Mouse (Mus musculus): ENCODE data around the gene Ccdc157. TPM values are rescaled to one million over a fixed set of nuclear protein-coding genes. Genes with fewer than 3 reads are reported as not detected.
"Not testable (repeated sequence)": the region's sequence is repeated elsewhere in the genome, so short reads cannot be mapped to it uniquely, and the experiment has no call there.

The Ccdc157 gene
- polyA plus RNA-seq, 1 experiment from 2014 or later: 6.6 TPM

- Histone ChIP-seq H3K27me3 (ENCODE audit: insufficient read depth, low read length) (no peaks in the 10 kb centered on the region), H3K4me1 (ENCODE audit: insufficient read depth) (peaks cover 8% of the 10 kb centered on the region; the same call in 1 of the 2 replicates), H3K4me3 (ENCODE audit: low read depth, low read length) (no peak overlapping the region), H3K9me3 (ENCODE audit: low read depth, low read length) (no peaks in the 10 kb centered on the region), H3K4me2 (no peak overlapping the region), H3K9ac (no peak overlapping the region), H3K27ac (ENCODE audit: low read depth) (no peak overlapping the region), H3K36me3 (ENCODE audit: insufficient read depth) (peaks cover 18% of the 10 kb centered on the region)
- ATAC-seq (ENCODE audit: insufficient read depth) (no peak), DNase-seq (peak; percentile 36)
- 51% methylated on average over 3 of the region's 3 CpGs for WGBS
- peak; percentile 63 for TF ChIP-seq CTCF (IDR thresholded peaks at IDR 0.05; ENCODE audit: low read depth)
Measured at GRCm38 (mm10) chr11:4133450-4133849, 26.6 kb downstream of the Ccdc157 start.

GRCm38 (mm10) chr11:4128461-4128860 lies 31.6 kb downstream of the Ccdc157 start:
- not testable (repeated sequence) for H3K4me1 ChIP-seq (ENCODE audit: insufficient read depth); H3K9ac ChIP-seq; H3K27me3 ChIP-seq (ENCODE audit: insufficient read depth, low read length); H3K9me3 ChIP-seq (ENCODE audit: low read depth, low read length); H3K4me2 ChIP-seq; H3K36me3 ChIP-seq (ENCODE audit: insufficient read depth); ATAC-seq (ENCODE audit: insufficient read depth); H3K27ac ChIP-seq (ENCODE audit: low read depth); H3K4me3 ChIP-seq (ENCODE audit: low read depth, low read length); DNase-seq
- 84% methylated on average over 4 of the region's 4 CpGs for WGBS

GRCm38 (mm10) chr11:4127059-4127458 lies 33.0 kb downstream of the Ccdc157 start:
- H3K4me1 ChIP-seq (ENCODE audit: insufficient read depth): no peaks in the 10 kb centered on the region
- no peak for ATAC-seq (ENCODE audit: insufficient read depth)
- no peak overlapping the region for H3K4me3 ChIP-seq (ENCODE audit: low read depth, low read length)
- no peak for DNase-seq
- TF ChIP-seq CTCF (IDR thresholded peaks at IDR 0.05; ENCODE audit: low read depth): no peak; the same call in 1 of the 2 replicates
- H3K36me3 ChIP-seq (ENCODE audit: insufficient read depth): no peaks in the 10 kb centered on the region
- H3K4me2 ChIP-seq: no peak overlapping the region
- H3K9me3 ChIP-seq (ENCODE audit: low read depth, low read length): no peaks in the 10 kb centered on the region
- H3K27me3 ChIP-seq (ENCODE audit: insufficient read depth, low read length): no peaks in the 10 kb centered on the region
- H3K27ac ChIP-seq (ENCODE audit: low read depth): no peak overlapping the region
- H3K9ac ChIP-seq: no peak overlapping the region
- 95% methylated on average over 1 of the region's 1 CpGs for WGBS

- no peaks in the 10 kb centered on the region for H3K36me3 ChIP-seq (ENCODE audit: insufficient read depth)
- 60% methylated on average over 5 of the region's 5 CpGs for WGBS
- H3K4me1 ChIP-seq (ENCODE audit: insufficient read depth): no peaks in the 10 kb centered on the region; the same call in 1 of the 2 replicates
- H3K27me3 ChIP-seq (ENCODE audit: insufficient read depth, low read length): peaks cover 3% of the 10 kb centered on the region; the same call in 1 of the 2 replicates
- H3K27ac ChIP-seq (ENCODE audit: low read depth): no peak overlapping the region
- no peak overlapping the region for H3K4me2 ChIP-seq
- ATAC-seq (ENCODE audit: insufficient read depth) (no peak), DNase-seq (peak; percentile 56)
- no peak overlapping the region for H3K9ac ChIP-seq
- no peak overlapping the region for H3K4me3 ChIP-seq (ENCODE audit: low read depth, low read length)
- TF ChIP-seq CTCF (IDR thresholded peaks at IDR 0.05; ENCODE audit: low read depth): peak; percentile 73
- H3K9me3 ChIP-seq (ENCODE audit: low read depth, low read length): no peaks in the 10 kb centered on the region
Measured at GRCm38 (mm10) chr11:4123922-4124321, 36.2 kb downstream of the Ccdc157 start.

- no peak within 1 kb of the TSS for H3K9ac ChIP-seq
- H3K27ac ChIP-seq (ENCODE audit: low read depth): no peak within 1 kb of the TSS
- no peaks in the 10 kb centered on the region for H3K36me3 ChIP-seq (ENCODE audit: insufficient read depth)
- no peak within 1 kb of the TSS for H3K4me2 ChIP-seq
- H3K4me3 ChIP-seq (ENCODE audit: low read depth, low read length): no peak within 1 kb of the TSS
- peaks cover 3% of the 10 kb centered on the region; the same call in 1 of the 2 replicates for H3K4me1 ChIP-seq (ENCODE audit: insufficient read depth)
- H3K27me3 ChIP-seq (ENCODE audit: insufficient read depth, low read length): peaks cover 9% of the 10 kb centered on the region
- no peak for DNase-seq
- no peak; the same call in 1 of the 2 replicates for ATAC-seq (ENCODE audit: insufficient read depth)
- 66% methylated on average over 10 of the region's 10 CpGs for WGBS
- no peak for TF ChIP-seq CTCF (IDR thresholded peaks at IDR 0.05; ENCODE audit: low read depth)
- H3K9me3 ChIP-seq (ENCODE audit: low read depth, low read length): no peaks in the 10 kb centered on the region
Measured at GRCm38 (mm10) chr11:4122742-4123579, 37.1 kb downstream of the Ccdc157 start, which contains the start of gene Sec14l2. TSS of gene Sec14l2 (minus strand) at chr11:4123415.

- no peaks in the 10 kb centered on the region for H3K9me3 ChIP-seq (ENCODE audit: low read depth, low read length)
- WGBS: 56% methylated on average over 5 of the region's 5 CpGs
Measured at GRCm38 (mm10) chr11:4122226-4122625, 37.9 kb downstream of the Ccdc157 start.

DNA sequence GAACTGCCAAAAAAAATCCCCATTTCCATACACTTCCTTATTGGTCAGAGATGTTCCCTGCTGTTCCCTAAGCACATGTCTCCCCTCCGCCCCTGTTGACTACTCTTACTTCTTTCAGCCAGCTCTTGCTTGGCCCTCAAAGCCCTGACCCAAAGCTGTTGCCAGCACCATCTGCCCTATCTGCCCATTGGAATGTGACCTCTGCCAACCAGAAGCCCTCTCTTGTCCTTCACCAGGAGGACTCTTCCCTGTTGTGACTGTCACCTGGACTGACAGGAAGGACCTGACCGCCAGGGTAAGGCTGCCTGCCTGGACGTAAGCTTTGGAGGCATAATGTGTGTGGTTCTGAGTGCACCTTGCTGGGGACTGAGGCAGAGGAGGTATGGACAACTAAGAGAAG lies 38.4 kb downstream of the Ccdc157 start:
- no peak for DNase-seq
- H3K27me3 ChIP-seq (ENCODE audit: insufficient read depth, low read length): peaks cover 14% of the 10 kb centered on the region
- WGBS: 61% methylated on average over 3 of the region's 3 CpGs
- H3K36me3 ChIP-seq (ENCODE audit: insufficient read depth): no peaks in the 10 kb centered on the region
- no peak overlapping the region for H3K9ac ChIP-seq
- no peak overlapping the region for H3K4me3 ChIP-seq (ENCODE audit: low read depth, low read length)
- H3K27ac ChIP-seq (ENCODE audit: low read depth): no peak overlapping the region
- no peak overlapping the region for H3K4me2 ChIP-seq
- peaks cover 3% of the 10 kb centered on the region; the same call in 1 of the 2 replicates for H3K4me1 ChIP-seq (ENCODE audit: insufficient read depth)
- ATAC-seq (ENCODE audit: insufficient read depth): no peak
- no peak for TF ChIP-seq CTCF (IDR thresholded peaks at IDR 0.05; ENCODE audit: low read depth)
- H3K9me3 ChIP-seq (ENCODE audit: low read depth, low read length): no peaks in the 10 kb centered on the region

More at GRCm38 (mm10) chr11:4122226-4122625, 37.9 kb downstream of the Ccdc157 start:
- ATAC-seq (ENCODE audit: insufficient read depth): no peak
- Histone ChIP-seq H3K4me2 (no peak overlapping the region), H3K27me3 (ENCODE audit: insufficient read depth, low read length) (peaks cover 14% of the 10 kb centered on the region), H3K4me3 (ENCODE audit: low read depth, low read length) (no peak overlapping the region), H3K9ac (no peak overlapping the region), H3K27ac (ENCODE audit: low read depth) (no peak overlapping the region), H3K36me3 (ENCODE audit: insufficient read depth) (no peaks in the 10 kb centered on the region), H3K4me1 (ENCODE audit: insufficient read depth) (peaks cover 3% of the 10 kb centered on the region; the same call in 1 of the 2 replicates)
- TF ChIP-seq CTCF (IDR thresholded peaks at IDR 0.05; ENCODE audit: low read depth): no peak
- DNase-seq: no peak

Measured in lung, embryonic 14.5 days (tissue).